Mouse (Mus musculus) embryonic fibroblast, embryonic 13.5 days (primary cell): ENCODE results near the gene Akap5. TPM values are rescaled to one million over a fixed set of nuclear protein-coding genes. Genes with fewer than 3 reads are reported as not detected.

Experiments used
- H3K27ac ChIP-seq: 2 replicates; pipeline ENCODE4 v1.5.1; 2012; ENCODE audit warnings: low read length, control low read depth, inconsistent platforms; ENCODE audit not compliant: insufficient read depth
- H3K4me1 ChIP-seq: 2 replicates; pipeline ENCODE4 v1.6.1; 2011; ENCODE audit warnings: low read length; ENCODE audit not compliant: control insufficient read depth, insufficient read depth
- H3K4me3 ChIP-seq: 2 replicates; pipeline ENCODE4 v1.5.1; 2011; ENCODE audit warnings: mild to moderate bottlenecking, control low read depth, low read length; ENCODE audit not compliant: insufficient read depth
- CTCF ChIP-seq: IDR thresholded peaks from 2 replicates; pipeline ENCODE4 v1.5.1; 2011; ENCODE audit warnings: mild to moderate bottlenecking, control low read depth, low read length, moderate library complexity, borderline replicate concordance; ENCODE audit not compliant: insufficient read depth
- POLR2A ChIP-seq: IDR thresholded peaks from 2 replicates; pipeline ENCODE4 v1.6.1; 2011; ENCODE audit warnings: low read depth, mild to moderate bottlenecking, control low read depth, low read length, moderate library complexity
- polyA plus RNA-seq: library from polyadenylated mRNA; stranded (reverse); fragments of >200 nt; gene quantifications from 2 replicates; pipeline ENCODE4 v1.2.4, GENCODE M21; 2011; ENCODE audit warnings: low read depth; ENCODE audit not compliant: missing spikeins, insufficient read length

Gene Akap5
- polyA plus RNA-seq, 1 experiment = 0.68 TPM

- TF ChIP-seq POLR2A = no peak
- TF ChIP-seq CTCF = no peak
- Histone ChIP-seq H3K27ac (no peak overlapping the region), H3K4me3 (no peak overlapping the region), H3K4me1 (no peaks in the 10 kb centered on the region)
Measured at GRCm38 (mm10) chr12:76336111-76336965, 11.6 kb downstream of the Akap5 start.

- no peak overlapping the region for H3K27ac ChIP-seq
- no peak overlapping the region for H3K4me3 ChIP-seq
- no peak for TF ChIP-seq CTCF
- TF ChIP-seq POLR2A = no peak
- H3K4me1 ChIP-seq = no peaks in the 10 kb centered on the region
Measured at GRCm38 (mm10) chr12:76341080-76341479, 16.4 kb downstream of the Akap5 start.

GRCm38 (mm10) chr12:76345759-76346455 is 21.2 kb downstream of the Akap5 start:
- TF ChIP-seq POLR2A = no peak
- TF ChIP-seq CTCF = peak; percentile 26; the same call in 1 of the 2 replicates
- no peak overlapping the region for H3K4me3 ChIP-seq
- H3K4me1 ChIP-seq = no peaks in the 10 kb centered on the region; the same call in 1 of the 2 replicates
- no peak overlapping the region for H3K27ac ChIP-seq

GRCm38 (mm10) chr12:76349680-76350220 is 25.1 kb downstream of the Akap5 start:
- Histone ChIP-seq H3K4me1 (no peaks in the 10 kb centered on the region; the same call in 1 of the 2 replicates), H3K4me3 (no peak overlapping the region), H3K27ac (no peak overlapping the region)
- TF ChIP-seq POLR2A = no peak
- no peak for TF ChIP-seq CTCF

GRCm38 (mm10) chr12:76360868-76361267 is 36.2 kb downstream of the Akap5 start:
- TF ChIP-seq POLR2A (no peak), CTCF (no peak)
- Histone ChIP-seq H3K27ac (no peak overlapping the region), H3K4me1 (no peaks in the 10 kb centered on the region), H3K4me3 (no peak overlapping the region)

DNA sequence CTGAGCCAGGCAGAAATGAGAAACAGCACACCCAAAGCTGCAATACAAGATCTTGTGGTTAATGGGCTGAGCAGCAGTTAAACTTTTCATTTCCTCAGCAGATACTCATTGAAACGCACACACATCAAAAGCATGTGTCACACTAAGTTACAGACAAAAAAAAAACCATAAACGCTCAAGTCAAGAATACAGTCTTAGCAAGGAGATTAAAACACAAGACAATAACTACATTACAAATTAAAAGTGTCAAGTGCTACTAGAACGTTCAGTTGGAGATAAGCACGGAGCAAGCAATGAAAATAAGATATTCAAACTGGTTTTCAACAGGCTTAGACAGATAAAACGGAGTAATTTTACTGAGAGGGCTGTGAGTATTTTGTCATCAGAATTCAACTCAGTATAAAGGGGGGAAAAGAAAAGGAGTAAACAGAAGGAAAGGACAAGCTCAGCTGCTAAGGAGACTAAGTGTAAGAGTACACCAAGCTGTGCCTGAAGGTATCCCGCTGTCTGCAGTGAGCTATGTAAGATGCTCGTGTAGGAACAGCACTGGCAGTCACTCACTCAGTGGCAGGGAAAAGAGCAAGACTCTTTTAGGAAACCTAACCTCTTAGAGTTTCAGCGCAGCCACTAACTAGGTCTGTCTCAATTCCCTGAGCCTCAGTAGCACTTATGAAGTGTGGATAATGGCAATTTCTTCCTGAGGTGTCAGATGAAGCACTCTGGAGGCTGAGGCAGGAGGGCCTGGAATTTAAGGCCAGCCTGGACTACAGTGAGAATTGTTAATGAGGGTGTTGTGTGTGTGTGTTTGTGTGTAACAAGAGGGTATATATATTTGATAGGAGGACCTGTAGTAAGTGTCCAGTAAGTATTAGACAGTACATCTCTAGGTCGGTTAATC is 37.0 kb downstream of the Akap5 start:
- Histone ChIP-seq H3K27ac (no peak overlapping the region), H3K4me1 (no peaks in the 10 kb centered on the region), H3K4me3 (no peak overlapping the region)
- TF ChIP-seq POLR2A (no peak), CTCF (no peak)

DNA sequence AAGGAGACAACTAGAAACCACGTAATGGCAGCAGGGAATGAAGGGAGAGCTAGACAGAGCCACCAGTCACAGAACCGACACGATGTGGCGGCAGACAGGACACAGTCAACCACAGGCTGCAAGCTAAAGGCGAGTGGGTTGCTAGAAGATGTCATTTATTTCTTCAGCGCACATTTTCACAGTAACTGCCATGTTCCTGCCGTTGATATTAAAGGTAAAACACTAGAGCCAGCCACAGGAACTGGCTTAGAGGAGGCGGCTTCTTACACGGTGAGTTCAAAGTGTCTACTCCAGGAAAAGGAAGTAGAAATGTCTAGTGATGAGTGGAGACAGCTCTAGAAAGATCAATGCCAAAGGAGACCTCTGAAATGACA is 37.6 kb downstream of the Akap5 start:
- Histone ChIP-seq H3K4me1 (0 out of 2 replicates have a peak, but pooled peaks cover 5% of the 10 kb centered on the region), H3K4me3 (no peak overlapping the region), H3K27ac (no peak overlapping the region)
- no peak for TF ChIP-seq POLR2A

- no peak for TF ChIP-seq POLR2A
- TF ChIP-seq CTCF = no peak
- Histone ChIP-seq H3K4me1 (0 out of 2 replicates have a peak, but pooled peaks cover 13% of the 10 kb centered on the region), H3K4me3 (no peak overlapping the region), H3K27ac (no peak overlapping the region)
Measured at GRCm38 (mm10) chr12:76366276-76366675, 41.6 kb downstream of the Akap5 start.
